Mouse (Mus musculus): ENCODE measurements around the gene Upb1.

DNA sequence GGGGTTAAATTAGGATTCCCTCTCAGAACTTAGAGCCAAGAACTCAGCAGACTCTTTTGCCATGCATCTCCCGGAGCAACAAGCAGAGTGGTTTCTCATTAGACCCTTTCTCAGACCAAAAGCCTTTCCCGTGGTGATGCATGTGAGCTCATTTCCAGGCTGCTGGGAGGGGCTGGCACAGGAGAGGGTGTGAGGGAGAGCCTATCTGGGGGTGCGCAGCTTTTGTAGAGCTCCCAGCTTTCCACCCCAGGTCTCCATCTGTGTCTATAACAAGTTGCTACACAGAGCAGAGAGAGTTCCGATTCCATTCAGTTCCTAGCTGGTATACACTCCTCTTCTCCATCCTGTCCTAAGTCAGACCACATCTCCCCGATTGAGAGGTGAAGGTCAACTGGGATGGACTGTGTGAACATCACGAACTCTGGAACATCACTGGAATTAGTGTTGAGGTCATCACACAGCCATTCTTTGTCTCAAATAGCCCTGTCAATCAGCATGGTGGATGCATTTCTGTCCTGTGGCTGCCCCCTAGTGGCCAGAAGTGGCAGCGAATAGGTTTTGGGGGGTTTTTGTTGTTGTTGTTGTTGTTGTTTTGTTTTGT lies 38.4 kb downstream of the Upb1 start:
- TF ChIP-seq EP300 (IDR thresholded peaks at IDR 0.05; ENCODE audit: low read depth) (no peak), CTCF (IDR thresholded peaks at IDR 0.05; ENCODE audit: low read depth) (peak; percentile 92)

Measured in liver, postnatal 0 days (tissue).